Mouse (Mus musculus): ENCODE measurements around the gene Serpinf1. TPM values are rescaled to one million over a fixed set of nuclear protein-coding genes. Genes with fewer than 3 reads are reported as not detected.
"Not testable (repeated sequence)": the region's sequence is repeated elsewhere in the genome, so short reads cannot be mapped to it uniquely, and the experiment has no call there.

Gene Serpinf1
- polyA plus RNA-seq, 1 experiment from 2014 or later = 48.0 TPM

- H3K27ac ChIP-seq = no peak overlapping the region
- ATAC-seq = no peak
- no peak overlapping the region for H3K4me3 ChIP-seq (replicated peaks)
- no peaks in the 10 kb centered on the region for H3K9me3 ChIP-seq
- H3K4me1 ChIP-seq (replicated peaks) = no peaks in the 10 kb centered on the region
- H3K36me3 ChIP-seq = no peaks in the 10 kb centered on the region
- no peak overlapping the region for H3K9ac ChIP-seq
- 73% methylated on average over 1 of the region's 1 CpGs for WGBS
- no peak overlapping the region for H3K4me2 ChIP-seq (replicated peaks)
- no peaks in the 10 kb centered on the region for H3K27me3 ChIP-seq (replicated peaks)
These were observed 26.9 kb downstream of the Serpinf1 start for GRCm38 (mm10) chr11:75395611-75396010.

GRCm38 (mm10) chr11:75383529-75383928 is 39.0 kb downstream of the Serpinf1 start:
- not testable (repeated sequence) for H3K9me3 ChIP-seq; H3K4me3 ChIP-seq (replicated peaks); H3K36me3 ChIP-seq; H3K27me3 ChIP-seq (replicated peaks); ATAC-seq; H3K4me2 ChIP-seq (replicated peaks); H3K9ac ChIP-seq; H3K27ac ChIP-seq; H3K4me1 ChIP-seq (replicated peaks)
- WGBS = 45% methylated on average over 3 of the region's 3 CpGs

DNA sequence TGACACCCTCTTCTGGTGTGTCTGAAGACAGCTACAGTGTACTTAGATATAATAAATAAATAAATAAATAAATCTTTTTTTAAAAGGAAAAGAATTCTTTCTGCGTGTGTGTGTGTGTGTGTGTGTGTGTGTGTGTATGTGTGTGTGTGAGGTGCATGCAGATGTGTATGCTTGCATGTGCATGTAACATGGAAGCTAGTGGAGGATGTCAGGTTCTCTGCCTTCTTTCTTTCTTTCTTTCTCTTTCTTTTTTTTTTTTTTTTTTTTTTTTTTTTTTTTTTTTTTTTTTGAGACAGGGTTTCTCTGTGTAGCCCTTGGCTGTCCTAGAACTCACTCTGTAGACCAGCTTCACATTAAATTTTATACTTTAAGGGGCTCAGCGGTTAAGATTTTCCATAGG is 43.7 kb downstream of the Serpinf1 start:
- not testable (repeated sequence) for H3K9me3 ChIP-seq; H3K36me3 ChIP-seq; H3K4me2 ChIP-seq (replicated peaks); H3K4me3 ChIP-seq (replicated peaks); ATAC-seq; H3K27me3 ChIP-seq (replicated peaks); H3K9ac ChIP-seq; H3K4me1 ChIP-seq (replicated peaks); H3K27ac ChIP-seq
- 85% methylated on average over 2 of the region's 2 CpGs for WGBS

GRCm38 (mm10) chr11:75377125-75377524 is 45.4 kb downstream of the Serpinf1 start:
- H3K36me3 ChIP-seq = no peaks in the 10 kb centered on the region
- ATAC-seq = no peak
- no peaks in the 10 kb centered on the region for H3K9me3 ChIP-seq
- H3K4me1 ChIP-seq (replicated peaks) = no peaks in the 10 kb centered on the region
- no peak overlapping the region for H3K4me2 ChIP-seq (replicated peaks)
- H3K4me3 ChIP-seq (replicated peaks) = no peak overlapping the region
- H3K27me3 ChIP-seq (replicated peaks) = no peaks in the 10 kb centered on the region
- H3K9ac ChIP-seq = no peak overlapping the region
- no peak overlapping the region for H3K27ac ChIP-seq
- WGBS = 87% methylated on average over 1 of the region's 1 CpGs

MicroRNA genes within 50 kb of the gene (microRNA counts, 519-probe panel; counts per million panel counts)
- 3,747 counts per million, percentile 91 among the panel's probes with 10 or more counts for microRNA mmu-miR-22

Other genes starting within 250 kb of the Serpinf1 start
- 21.3 and 21.4 TPM in 2 replicates for gene Ovca2, start 243.9 kb downstream of the Serpinf1 start, polyA plus RNA-seq (2015; fragmentation: Nextera tagmentation; extraction: Ambion mirVana)
- gene Dph1, start 231.5 kb downstream of the Serpinf1 start, polyA plus RNA-seq (2015; fragmentation: Nextera tagmentation; extraction: Ambion mirVana) = 23.4 and 23.8 TPM in 2 replicates
- gene Rtn4rl1, start 228.9 kb downstream of the Serpinf1 start, polyA plus RNA-seq (2015; fragmentation: Nextera tagmentation; extraction: Ambion mirVana) = 1.7 and 1.8 TPM in 2 replicates
- gene Rpa1, start 74.4 kb downstream of the Serpinf1 start, polyA plus RNA-seq (2015; fragmentation: Nextera tagmentation; extraction: Ambion mirVana) = 86.2 and 100 TPM in 2 replicates
- gene Smyd4, start 74.3 kb downstream of the Serpinf1 start, polyA plus RNA-seq (2015; fragmentation: Nextera tagmentation; extraction: Ambion mirVana) = 9.2 and 9.3 TPM in 2 replicates
- gene Serpinf2, start 16.9 kb upstream of the Serpinf1 start, polyA plus RNA-seq (2015; fragmentation: Nextera tagmentation; extraction: Ambion mirVana) = 20.4 and 26.4 TPM in 2 replicates
- gene Wdr81, start 32.0 kb upstream of the Serpinf1 start, polyA plus RNA-seq (2015; fragmentation: Nextera tagmentation; extraction: Ambion mirVana) = 6.1 and 7.0 TPM in 2 replicates
- gene Tlcd2, start 39.0 kb upstream of the Serpinf1 start, polyA plus RNA-seq (2015; fragmentation: Nextera tagmentation; extraction: Ambion mirVana) = 17.7 and 20.3 TPM in 2 replicates
- gene Prpf8, start 64.1 kb upstream of the Serpinf1 start, polyA plus RNA-seq (2015; fragmentation: Nextera tagmentation; extraction: Ambion mirVana) = 47.5 and 48.2 TPM in 2 replicates
- 1.6 and 2.3 TPM in 2 replicates for gene Rilp, start 87.4 kb upstream of the Serpinf1 start, polyA plus RNA-seq (2015; fragmentation: Nextera tagmentation; extraction: Ambion mirVana)
- gene Scarf1, start 90.8 kb upstream of the Serpinf1 start, polyA plus RNA-seq (2015; fragmentation: Nextera tagmentation; extraction: Ambion mirVana) = 5.7 TPM in 2 replicates
- 11.7 and 12.9 TPM in 2 replicates for gene Slc43a2, start 109.0 kb upstream of the Serpinf1 start, polyA plus RNA-seq (2015; fragmentation: Nextera tagmentation; extraction: Ambion mirVana)
- 92.3 and 102 TPM in 2 replicates for gene Pitpna, start 165.4 kb upstream of the Serpinf1 start, polyA plus RNA-seq (2015; fragmentation: Nextera tagmentation; extraction: Ambion mirVana)
- gene Inpp5k, start 208.3 kb upstream of the Serpinf1 start, polyA plus RNA-seq (2015; fragmentation: Nextera tagmentation; extraction: Ambion mirVana) = 17.6 and 19.4 TPM in 2 replicates
- gene Myo1c, start 227.8 kb upstream of the Serpinf1 start, polyA plus RNA-seq (2015; fragmentation: Nextera tagmentation; extraction: Ambion mirVana) = 48.6 and 50.0 TPM in 2 replicates

Measured in intestine, embryonic 15.5 days (tissue).